8 mouse cellular contexts compared by ENCODE assay signal in genomic region chr9:72530237-72530636, GRCm38 (mm10). TPM values are rescaled to one million over a fixed set of nuclear protein-coding genes. Genes with fewer than 3 reads are reported as not detected.
DNase-seq lines count a peak whose midpoint lies in the region; ATAC-seq lines count a peak whose summit lies in the region.

No protein-coding gene starts in this region.

- peak; percentile 66 for ATAC-seq in activated CD4-positive, CD25-positive, alpha-beta regulatory T cell, adult 4 months
- ATAC-seq in megakaryocyte progenitor cell, adult 5-6 weeks (replicated peaks; ENCODE audit: poor library complexity), result peak; percentile 76

- intact Hi-C loops in left cerebral cortex, postnatal 10 days (cut with DNase I), result loop anchor here (5.0 kb wide), 1 partner anchor 77 kb away; no protein-coding TSS in a partner anchor

- DNase-seq in cerebellum, postnatal 25 days, result peak; percentile 85 to 91
- peak; percentile 89 for DNase-seq in gastrocnemius, adult 18-20 months (ENCODE audit: low spot score)
- peak; percentile 98 for DNase-seq in induced T-regulatory cell, adult 2 months (ENCODE audit: low read depth)
- DNase-seq in left cerebral cortex, postnatal 10 days (ENCODE audit: extremely low spot score in 1 of 2, low spot score in 2 of 2), result peak; percentile 72 to 89
- peak; percentile 81 for DNase-seq in right cerebral cortex, postnatal 25 days
- DNase-seq in urinary bladder, postnatal 36 days (ENCODE audit: low spot score in 2 of 2), result peak; percentile 77 to 82

RNA-seq across cellular contexts. Expression of gene Rfx7, which starts 1.8 kb away (rescaled TPM):
- polyA plus RNA-seq in activated CD4-positive, CD25-positive, alpha-beta regulatory T cell, adult 4 months (2017; shearing (Covaris generic)), result 10 to 100 TPM; 15.6 to 21.0 TPM
- 10 to 100 TPM; 17.8 to 20.8 TPM for total RNA-seq in gastrocnemius, adult 18-20 months (2021)
- 10 to 100 TPM; 35.0 to 37.4 TPM for total RNA-seq in left cerebral cortex, postnatal 10 days (2021)
- 93.5 and 101 TPM in 2 replicates for total RNA-seq in megakaryocyte progenitor cell, adult 5-6 weeks (2015)
- 21.9 and 23.9 TPM in 2 replicates for total RNA-seq in megakaryocyte progenitor cell, adult 5-6 weeks (2017)

RNA-seq across cellular contexts. Expression of gene Tex9, which starts 38.2 kb away (rescaled TPM):
- polyA plus RNA-seq in activated CD4-positive, CD25-positive, alpha-beta regulatory T cell, adult 4 months (2017; shearing (Covaris generic)), result 10 to 100 TPM in 1 of 2 experiments, 1 to 10 TPM in 1; 8.1 to 11.3 TPM
- 1 to 10 TPM; 1.2 to 1.5 TPM for total RNA-seq in gastrocnemius, adult 18-20 months (2021)
- 10 to 100 TPM; 12.5 to 13.2 TPM for total RNA-seq in left cerebral cortex, postnatal 10 days (2021)
- 8.8 and 17.7 TPM in 2 replicates for total RNA-seq in megakaryocyte progenitor cell, adult 5-6 weeks (2015)
- total RNA-seq in megakaryocyte progenitor cell, adult 5-6 weeks (2017), result 23.1 and 38.9 TPM in 2 replicates

Comparison
In these comparisons a context has a peak if more than half of its experiments do, and no peak if none do; other contexts are left out.
1. Peak in every context shown above with its lines: DNase-seq and ATAC-seq.